Mouse (Mus musculus) adrenal gland, postnatal 25 days (tissue): ENCODE results near the gene Gm45021. TPM values are rescaled to one million over a fixed set of nuclear protein-coding genes. Genes with fewer than 3 reads are reported as not detected.

Experiments used
- DNase-seq: peaks from one replicate; pipeline ENCODE4 v3.0.0; 2021; ENCODE audit warnings: mixed read lengths
- long read RNA-seq: library from polyadenylated mRNA; stranded (forward); transcript quantifications from one replicate; pipeline ENCODE4 v2.0.0, GENCODE M21; 2021
- total RNA-seq: library from RNA; stranded (reverse); gene quantifications from 2 replicates; pipeline ENCODE4 v1.2.3, GENCODE M21; 2021

Gm45021 gene
- not detected in 2 replicates for total RNA-seq
- long read RNA-seq, result 0 reads

DNA sequence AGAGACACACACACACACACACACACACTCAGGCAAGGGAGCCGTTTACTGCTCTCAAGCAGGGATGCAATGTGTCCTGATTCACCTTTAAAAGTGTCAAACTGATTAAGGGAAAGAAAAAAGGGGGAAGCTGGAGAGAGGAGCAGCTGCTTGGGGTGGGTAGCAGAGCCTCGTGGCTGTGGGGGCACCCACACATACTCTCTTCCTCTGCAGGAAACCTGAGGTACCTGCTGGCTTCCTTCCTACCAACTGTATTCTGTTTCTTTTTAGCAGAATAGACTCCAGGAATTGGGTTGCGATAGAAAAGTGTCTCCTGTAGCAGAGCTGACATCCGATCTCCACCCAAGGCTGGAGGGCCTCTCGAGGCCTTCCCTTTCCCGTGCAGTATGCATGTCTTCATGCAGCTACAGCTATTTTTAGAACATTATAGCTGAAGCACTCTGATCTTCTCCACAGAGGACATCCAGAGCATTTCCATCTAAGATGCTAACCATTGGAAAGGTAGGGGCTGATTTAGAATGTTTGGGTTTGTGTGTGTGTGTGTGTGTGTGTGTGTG is at the start of gene Gm45021:
Gene Gm45021 (plus strand): TSS at position 417 of the 557 bp plus-strand sequence.
- no peak for DNase-seq

DNA sequence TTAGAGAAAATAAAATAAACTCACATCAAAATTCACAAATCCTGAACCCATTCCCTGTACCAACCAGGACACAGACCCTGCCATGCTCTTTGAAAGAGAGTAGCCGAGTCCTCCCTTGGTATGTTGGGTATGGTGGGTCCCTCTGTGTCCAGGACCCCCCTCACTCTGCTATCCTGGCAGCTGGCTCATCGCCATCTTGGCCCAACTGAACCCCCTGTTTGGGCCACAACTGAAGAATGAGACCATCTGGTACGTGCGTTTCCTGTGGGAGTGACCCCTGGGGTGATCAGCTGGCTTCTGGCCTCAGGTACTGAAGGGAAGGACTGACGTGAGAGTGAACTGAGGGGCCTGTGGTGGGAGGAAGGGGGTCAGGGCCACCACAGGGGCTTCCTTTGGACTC is 49.5 kb upstream of the Gm45021 start:
- DNase-seq, result no peak

DNA sequence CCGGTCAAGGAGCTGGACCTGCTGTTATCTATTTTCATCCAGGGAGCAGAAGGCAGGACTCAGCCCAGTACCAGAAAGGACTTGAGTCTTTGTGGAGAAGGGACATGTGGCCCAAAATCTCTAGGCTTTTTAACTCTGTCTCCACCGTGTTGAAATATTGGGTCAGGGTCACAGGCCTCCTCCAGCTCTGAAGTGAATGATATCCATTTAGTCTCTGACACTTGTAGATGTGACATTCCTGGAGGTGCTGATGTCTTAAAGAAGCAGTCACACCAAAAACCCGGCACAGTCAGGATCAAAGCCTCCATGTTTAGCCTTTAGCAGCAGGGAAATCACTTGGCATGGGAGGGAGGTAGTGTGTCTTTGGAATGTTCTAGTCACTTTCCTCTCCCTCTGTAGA is 48.7 kb upstream of the Gm45021 start:
- DNase-seq, result no peak

DNA sequence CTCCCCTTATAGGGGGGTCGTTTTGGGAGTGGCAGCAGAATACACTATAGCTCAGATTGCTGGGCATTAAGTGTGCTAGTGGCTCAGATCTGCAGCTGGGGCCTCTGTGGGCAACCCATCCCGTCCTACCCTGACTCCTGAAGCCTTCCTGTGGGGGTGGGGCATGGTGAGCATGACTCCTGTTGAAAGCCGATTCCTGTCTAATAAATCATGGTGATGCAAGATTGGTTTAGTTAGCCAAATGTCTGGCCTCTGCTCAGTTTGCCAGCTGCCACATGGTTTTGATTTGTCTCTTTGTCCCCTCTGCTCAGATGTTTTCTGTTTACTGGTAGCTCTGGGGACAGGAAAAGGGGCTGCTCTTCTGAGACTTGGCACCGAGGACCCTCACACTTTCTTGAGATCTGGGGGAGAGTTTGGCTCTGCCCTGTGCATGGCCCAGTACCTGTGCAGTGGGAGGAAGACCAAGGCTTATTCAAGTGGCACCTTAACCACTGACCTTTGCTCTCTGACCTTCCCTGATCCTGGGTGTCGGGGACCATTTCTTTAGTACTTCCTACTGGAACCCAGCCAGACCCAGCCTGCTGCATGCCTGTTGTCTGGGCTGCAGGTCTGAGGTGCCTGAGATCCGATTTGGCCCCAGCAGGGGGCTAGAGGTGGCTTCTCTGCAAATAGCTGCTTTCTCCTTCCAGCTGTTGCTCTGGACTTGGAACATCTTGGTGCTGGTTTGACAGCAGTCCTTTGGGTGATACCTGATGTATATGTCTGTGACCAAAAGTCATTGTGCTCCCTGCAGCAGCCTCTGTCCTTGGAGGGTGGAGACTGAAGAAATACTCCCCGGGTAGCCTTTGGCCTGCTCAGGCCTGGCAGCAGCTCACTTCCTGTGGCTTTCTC is 47.6 kb upstream of the Gm45021 start:
- DNase-seq, result peak; percentile 79

DNA sequence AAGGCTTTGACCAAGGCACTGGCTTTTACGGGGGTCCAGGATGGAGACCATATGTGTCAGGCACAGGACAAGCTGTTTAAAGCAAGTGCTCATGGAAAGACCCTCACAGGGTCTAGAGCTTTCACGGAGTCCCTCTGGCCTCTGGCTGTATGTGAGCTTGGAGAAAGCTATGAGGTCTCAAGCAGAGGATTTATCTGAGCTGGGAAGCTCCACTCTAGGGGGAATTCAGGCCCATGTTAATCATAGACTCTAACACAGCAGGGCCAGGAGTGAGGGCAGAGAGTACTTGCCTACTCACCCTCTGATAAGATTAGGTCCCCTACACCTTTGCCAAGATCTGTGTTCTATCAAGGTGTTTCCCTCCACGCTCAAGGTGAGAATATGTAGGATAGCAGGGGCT is 46.8 kb upstream of the Gm45021 start:
- no peak for DNase-seq

DNA sequence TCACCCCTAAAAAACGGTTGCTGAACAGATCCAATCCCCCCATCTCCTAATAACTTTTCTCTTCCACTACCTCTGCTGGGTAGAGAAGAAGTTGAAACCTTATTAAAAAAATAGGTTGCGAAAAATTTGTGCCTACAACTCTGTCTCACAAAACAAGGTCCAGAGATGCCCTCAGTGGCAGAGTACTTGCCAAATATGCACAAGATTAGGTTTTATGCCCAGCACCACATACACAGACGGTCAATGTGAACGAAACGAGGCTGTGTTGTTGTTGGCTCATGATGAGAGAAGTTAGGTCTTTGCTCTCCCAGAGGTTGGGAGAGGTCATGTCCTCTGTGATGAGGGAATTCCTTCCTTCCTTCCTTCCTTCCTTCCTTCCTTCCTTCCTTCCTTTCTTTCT is 44.2 kb upstream of the Gm45021 start:
- no peak for DNase-seq

DNA sequence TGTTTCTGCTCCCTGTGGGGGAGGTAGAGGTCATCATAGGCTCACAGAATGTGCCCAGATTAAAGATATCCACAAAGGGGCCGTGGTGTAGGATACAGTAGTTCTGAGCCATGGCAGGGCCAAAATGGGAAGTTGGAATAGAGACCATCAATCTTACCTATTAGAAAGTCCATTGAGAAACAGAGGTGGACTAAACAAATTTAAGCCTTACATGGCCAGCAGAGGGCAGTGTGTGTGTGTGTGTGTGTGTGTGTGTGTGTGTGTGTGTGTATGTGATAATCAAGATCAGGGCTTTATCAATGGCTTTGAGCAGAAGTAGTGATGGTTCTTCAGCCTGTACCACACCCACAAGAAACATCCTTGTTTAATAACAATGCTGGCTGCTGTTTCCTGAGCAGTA is 43.1 kb upstream of the Gm45021 start:
- DNase-seq, result peak; percentile 55

DNA sequence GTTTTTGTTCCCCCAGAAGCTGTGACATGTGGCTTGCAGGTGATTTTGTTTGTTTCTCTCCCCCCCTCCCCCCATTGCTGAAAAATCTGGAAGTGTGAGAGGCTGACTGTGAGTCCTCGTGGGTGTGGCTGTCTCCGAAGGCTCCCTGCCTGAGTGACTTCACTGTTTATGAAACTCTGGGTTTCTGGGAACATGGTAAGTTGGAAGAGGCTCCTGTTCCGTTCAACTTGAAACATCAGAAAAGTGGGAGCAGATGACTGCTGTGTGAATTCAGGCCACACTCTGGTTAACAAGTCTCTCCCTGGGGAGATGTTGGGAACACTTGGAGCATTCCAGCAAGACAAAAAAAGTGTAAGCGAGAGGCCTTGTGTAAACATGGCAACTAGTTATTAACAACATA is 42.6 kb upstream of the Gm45021 start:
- no peak for DNase-seq

DNA sequence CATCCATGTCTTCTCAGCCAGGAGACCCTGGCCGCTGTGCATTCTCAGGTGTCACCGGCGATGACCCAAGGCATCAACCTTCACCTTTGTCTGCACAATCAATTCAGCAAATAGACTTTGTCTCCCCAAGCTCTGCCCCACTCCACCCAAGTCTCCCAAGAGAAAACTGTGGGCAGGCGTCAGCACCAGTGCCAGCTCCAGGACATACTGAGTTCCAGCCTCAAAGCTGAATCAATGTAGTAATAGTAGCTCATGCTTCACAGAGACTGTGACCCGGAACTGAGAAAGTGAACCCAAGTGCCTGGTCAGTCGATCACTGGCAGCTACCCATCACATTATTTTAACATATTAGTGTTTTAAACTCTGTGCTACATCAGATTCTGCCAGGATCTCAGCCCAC is 41.1 kb upstream of the Gm45021 start:
- DNase-seq, result no peak

DNA sequence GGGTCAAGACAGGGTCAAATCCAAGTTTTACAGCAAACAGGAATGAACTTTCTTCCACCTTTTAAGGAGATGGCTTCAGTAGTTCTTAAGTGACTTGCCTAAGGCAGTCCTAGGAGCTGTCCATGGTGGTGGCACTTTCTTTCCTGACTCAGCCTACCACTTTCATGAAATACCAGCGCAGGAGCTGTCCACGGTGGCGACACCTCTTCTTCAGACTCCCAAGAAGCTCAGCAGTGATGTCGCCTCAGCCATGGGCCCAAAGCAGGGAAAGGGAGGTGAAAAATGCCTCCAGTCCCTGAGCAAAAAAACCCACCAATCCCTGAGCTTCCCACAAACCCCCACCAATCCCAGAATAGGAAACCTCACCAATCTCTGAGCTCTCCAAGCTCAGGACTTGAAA is 36.5 kb upstream of the Gm45021 start:
- peak; percentile 46 for DNase-seq

DNA sequence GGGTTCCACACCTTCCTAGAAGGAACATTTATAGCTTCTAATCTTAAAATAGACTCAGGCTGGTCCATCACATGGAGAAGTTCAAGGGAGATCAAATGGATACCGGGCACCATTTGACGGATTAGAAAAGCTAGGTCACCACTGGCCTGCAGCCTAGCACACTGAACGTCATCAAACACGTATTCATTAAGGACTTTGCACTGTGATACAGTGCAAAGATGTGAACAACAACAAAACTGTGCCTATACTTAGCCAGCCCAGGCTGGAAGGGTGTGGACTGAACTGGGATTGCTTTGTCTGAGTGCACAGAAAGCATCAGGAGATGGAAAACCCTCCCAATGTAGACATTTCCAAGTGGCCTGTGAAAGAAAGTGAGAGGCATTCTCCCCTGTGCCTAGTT is 35.6 kb upstream of the Gm45021 start:
- DNase-seq, result no peak

DNA sequence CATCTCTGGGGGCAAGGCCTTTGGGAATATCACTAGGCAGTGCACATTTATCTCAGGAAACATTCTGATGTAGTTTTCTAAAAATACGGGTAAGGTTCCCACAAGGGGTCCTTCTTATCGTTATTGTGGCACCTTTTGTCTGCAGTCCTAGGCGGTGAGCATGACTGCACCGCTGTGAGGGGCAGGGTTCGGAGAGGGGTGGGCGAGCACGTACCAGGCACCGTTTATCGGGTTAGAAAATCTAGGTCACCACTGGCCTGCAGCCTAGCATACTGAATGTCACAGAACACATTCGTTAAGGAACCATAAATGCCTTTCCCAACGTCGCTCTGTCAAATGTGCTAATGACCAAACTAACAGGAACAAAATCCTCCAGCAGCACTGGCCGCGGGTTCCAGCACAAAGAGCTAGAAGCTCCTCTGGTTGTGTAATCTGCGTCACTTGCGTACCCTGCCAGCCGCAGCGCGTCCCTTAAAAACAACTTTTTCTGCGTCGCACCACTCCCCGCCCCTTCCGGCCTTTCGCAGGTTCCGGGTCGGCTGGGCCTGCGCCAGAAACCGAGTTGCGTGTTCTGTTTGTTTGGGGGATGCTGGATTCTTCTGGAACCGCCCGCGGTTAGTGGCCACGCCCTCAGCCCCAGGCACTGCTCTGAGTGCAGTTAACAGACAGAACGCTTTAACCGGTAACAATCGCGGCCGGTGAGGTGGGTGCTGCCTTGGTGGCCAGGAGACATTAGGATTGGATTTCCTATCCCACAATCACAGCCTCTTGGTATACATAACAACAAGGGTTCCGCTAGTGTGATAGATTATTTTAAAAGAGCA is 34.9 kb upstream of the Gm45021 start, which contains the start of gene Lrrc61:
Gene Lrrc61 (plus strand): TSS at position 517 of the 824 bp plus-strand sequence.
- DNase-seq, result peak; percentile 99

DNA sequence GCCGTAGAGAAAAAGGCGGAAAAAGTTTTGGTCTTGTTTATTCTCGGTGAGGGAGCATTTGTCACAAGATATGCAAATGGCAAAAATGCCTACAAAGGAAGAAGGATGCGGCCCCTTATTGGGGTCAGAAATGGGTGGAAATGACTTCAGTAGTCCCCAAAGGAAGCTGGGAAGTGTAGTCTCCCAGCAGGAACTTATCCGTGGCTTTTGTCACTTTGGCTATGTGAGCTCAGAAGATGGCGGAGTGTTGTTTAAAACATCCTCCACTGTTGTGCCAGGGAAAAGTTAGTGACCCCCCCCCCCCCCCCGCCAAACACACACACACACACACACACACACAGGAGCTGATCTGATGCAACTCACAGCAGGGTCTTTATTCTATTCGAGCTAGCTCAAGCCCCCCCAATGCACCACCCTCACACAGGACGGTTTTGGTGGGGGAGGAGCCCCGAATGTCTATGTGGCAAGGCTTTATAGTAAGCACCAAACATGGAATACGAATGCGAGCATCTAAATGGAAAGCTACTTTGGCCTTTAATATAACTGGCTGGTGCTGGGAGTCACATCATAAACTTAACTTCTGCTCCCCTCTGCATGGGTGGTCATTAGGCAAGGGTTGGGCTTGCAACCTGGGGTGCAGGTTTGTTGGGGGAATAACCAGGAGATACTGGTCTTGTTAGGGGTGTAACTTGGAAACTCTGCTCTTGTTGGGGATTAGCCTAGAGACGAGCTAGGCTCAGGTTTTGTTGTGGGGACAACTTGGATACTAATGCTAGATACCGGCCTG is 34.1 kb upstream of the Gm45021 start:
- no peak for DNase-seq

DNA sequence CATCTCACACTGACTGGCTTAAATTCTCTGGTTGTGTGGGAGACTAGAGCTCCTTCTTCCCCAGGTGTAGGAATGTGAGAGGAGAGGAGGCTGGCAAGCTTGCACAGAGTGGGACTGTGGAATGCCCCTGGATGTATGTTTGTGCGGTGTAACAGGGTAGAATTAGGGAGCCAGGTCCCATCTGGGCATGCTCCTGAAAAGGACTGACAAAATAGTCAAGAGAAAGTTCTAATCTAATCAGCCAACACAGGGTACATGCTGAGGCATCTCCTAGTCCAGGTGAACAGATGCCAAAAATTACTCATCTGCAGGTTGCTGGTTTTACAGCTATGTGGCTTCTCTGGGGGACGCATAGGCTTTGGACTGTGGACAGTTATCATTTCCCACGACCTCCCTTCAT is 33.5 kb upstream of the Gm45021 start:
- DNase-seq, result no peak

DNA sequence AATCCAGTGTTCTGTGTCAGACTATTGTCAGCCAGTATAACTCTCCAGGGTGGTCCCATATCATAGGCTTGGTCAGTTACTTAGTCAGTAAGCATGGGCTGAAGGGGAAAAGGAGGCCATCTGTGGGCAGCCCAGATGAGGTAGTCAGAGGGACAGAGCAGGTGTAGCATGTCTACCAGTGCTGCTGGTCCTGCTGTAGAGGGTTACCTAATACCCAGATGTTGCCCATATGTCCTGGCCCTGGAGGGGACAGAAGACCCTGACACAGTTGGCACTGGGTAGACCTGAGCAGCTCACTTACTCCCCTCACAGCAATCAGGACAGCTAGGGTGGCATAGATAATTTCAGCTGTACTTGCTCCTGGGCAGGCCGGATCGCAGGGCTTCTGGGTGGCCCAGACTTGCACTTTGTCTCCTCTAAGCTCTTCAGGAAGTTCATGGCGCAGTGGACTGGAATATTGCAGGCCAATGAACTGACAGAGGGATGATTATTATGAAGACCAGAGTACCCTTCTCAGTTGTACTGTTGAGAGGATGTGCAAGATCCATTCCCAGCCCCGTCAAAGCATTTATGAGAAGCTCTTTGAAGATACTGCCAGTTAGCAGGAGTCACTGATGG is 23.6 kb upstream of the Gm45021 start:
- DNase-seq, result no peak

DNA sequence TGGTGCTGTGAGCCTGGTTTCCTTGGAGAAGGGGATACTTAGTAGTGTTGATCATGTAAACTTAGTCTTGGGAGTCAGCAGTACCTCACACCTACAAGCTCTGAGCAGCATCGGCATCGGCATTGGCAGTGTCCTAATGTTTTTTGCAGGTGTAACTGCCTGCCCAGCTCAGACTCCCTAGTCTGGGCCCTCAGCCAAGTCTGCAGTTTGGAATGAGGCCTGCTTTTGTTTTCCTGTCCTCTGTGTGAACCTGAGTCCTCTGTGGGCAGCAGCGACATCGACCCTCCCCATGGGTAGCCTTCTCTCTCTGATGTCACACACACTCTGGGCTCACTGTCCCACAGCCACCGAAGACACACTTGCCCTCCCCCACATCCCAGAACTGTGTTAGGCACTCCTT is 23.1 kb upstream of the Gm45021 start:
- DNase-seq, result peak; percentile 69

DNA sequence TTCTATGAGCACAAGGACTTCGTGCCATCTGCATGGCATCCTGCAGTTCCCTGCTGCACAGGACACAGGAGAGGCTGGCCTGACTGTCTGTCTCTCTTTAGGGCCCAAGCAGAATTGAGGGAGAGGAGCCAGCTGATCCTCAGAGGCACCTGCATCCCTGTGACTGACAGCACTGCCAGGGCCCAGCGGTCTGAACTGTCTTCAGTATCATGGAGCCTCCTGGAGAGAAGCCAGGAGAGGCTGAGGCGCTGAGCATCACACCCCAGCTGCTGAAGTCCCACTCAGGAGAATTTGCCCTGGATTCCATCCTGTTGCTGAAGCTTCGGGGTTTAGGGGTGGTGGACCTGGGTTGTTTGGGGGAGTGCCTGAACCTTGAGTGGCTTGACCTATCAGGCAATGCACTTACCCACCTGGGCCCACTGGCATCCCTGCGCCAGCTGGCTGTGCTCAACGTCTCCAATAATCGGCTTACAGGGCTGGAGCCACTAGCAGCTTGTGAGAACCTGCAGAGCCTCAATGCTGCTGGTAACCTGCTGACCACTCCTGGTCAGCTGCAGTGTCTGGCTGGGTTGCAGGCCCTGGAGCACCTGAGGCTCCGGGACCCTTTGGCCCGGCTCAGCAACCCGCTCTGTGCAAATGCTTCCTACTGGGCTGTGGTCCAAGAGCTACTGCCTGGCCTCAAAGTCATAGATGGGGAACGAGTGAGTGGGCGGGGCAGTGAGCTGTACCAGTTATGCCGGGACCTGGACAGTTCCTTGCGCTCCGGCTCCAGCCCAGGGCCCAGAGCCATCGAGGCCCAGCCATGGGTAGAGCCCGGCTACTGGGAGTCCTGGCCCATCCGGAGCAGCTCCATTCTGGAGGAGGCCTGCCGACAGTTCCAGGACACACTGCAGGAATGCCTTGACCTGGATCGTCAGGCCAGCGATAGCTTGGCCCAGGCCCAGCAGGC is 21.1 kb upstream of the Gm45021 start:
- peak; percentile 61 for DNase-seq

DNA sequence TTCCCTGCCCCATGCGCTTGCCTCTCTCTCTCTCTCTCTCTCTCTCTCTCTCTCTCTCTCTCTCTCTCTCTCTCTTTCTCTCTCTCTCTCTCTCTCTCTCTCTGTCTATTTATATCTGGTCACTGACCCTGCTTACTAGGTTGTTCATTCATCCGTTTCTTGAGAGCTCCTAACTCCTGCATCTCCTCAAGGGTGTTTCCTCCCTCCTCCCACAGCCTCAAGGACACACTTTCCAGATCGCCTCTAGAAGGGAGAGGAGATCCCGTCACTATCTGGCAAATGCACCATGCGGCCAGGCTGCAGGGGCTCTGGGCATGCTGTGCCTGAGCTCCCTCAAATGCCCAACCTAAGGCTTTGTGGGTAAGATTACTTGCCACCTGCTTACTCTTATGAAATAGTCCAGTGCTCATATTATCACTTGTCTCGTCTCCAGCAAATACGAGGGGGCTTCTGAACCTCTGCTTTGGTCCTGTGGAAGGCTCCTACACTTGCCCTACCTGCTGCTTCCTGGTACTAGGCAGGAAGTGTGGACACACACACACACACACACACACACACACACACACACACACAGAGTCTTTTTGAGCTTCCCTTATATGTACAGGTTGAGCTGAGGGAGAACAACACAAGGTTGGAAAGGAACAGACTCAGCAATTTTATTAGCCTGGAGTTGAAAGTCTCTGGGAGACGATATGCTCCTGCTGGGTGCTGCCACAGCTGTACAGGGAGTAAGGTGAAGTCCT is 20.2 kb upstream of the Gm45021 start:
- DNase-seq, result no peak

DNA sequence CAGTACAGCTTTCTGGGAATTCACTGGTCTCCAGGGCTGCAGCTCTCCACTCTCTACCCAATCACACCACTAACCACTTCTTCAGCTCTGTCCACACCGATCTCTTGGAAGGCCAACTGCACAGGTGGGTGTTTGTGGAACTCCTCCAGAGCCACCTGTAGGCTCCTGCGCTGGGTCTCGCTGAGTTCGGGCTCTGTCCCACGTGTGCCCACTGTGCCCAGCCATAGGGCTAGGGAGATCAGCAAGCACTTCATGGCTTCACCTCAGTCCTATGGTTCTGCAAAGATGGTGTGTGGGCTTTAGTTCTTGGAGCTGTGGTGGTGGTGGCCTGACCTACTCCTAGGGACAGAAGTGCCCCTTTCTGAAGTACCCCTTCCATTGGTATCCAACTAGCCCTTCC is 17.4 kb upstream of the Gm45021 start:
- DNase-seq, result no peak

DNA sequence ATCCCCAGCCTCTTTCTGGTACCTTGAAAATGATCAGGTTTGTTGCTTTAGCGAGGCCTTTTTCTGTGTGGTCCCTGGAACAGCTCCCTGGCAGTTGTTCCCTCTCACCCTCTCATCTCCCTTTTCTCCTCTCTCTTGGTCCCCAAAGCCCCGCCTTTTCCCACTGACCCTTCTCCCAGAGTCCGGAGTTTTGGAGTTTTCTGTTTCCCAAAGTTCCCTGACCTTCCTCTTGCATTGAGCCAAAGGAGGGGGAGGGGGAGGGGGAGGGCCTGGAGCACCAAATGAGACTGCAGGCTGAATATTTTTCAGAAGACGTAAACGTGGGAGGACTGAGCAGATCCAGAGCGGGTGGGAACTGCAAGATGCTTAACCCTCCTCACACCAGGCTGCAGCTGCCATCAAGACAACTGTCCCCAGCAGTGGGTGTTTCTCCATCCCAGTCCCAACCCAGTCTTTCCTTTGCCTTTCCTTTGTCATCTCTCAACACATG is 16.8 kb upstream of the Gm45021 start, which contains the start of gene Rarres2:
Gene Rarres2 (minus strand): TSS at position 218 of the 490 bp plus-strand sequence.
- no peak for DNase-seq
